Mouse (Mus musculus) small intestine, adult 2 months (tissue): ENCODE data around the gene Rasa2.
"Not testable (repeated sequence)": the region's sequence is repeated elsewhere in the genome, so short reads cannot be mapped to it uniquely, and the experiment has no call there.

ENCODE experiments used
- CTCF ChIP-seq: fragments of 200-500 bp; IDR thresholded peaks from 2 replicates; pipeline ENCODE4 v1.5.1; 2012; ENCODE audit warnings: low read depth, mild to moderate bottlenecking, control low read depth, inconsistent platforms, low read length, moderate library complexity, mixed read lengths; ENCODE audit not compliant: insufficient replicate concordance, insufficient read length; ENCODE audit errors: extremely low read depth
- POLR2A ChIP-seq: fragments of 200-500 bp; IDR thresholded peaks from 2 replicates; pipeline ENCODE4 v1.6.1; 2012; ENCODE audit warnings: low read depth, mild to moderate bottlenecking, control low read depth, inconsistent platforms, low read length, moderate library complexity

GRCm38 (mm10) chr9:96536093-96536492, 95.3 kb downstream of the Rasa2 start:
- not testable (repeated sequence) for TF ChIP-seq CTCF, POLR2A
